Mouse (Mus musculus) kidney, postnatal 0 days (tissue): Measurements from ENCODE around the gene Adamtsl5. TPM values are rescaled to one million over a fixed set of nuclear protein-coding genes. Genes with fewer than 3 reads are reported as not detected.

Experiments
- ATAC-seq: fragments of 200-750 bp; cut with Nextera tagmentation; replicated peaks from 2 replicates; pipeline ENCODE4 v1.8.0; 2017; ENCODE audit warnings: low read depth, moderate number of reproducible peaks, moderate TSS enrichment, moderate library complexity; ENCODE audit not compliant: low FRiP score
- DNase-seq: peaks from one replicate; pipeline ENCODE4 v3.0.0-alpha.2; 2016; ENCODE audit warnings: low spot score
- H3K27ac ChIP-seq: fragments of 300-500 bp; sonication (generic); 2 replicates; pipeline ENCODE4 v1.5.1; 2014; ENCODE audit warnings: mild to moderate bottlenecking
- H3K27me3 ChIP-seq: fragments of 300-500 bp; sonication (generic); 2 replicates; pipeline ENCODE4 v1.6.1; 2014; ENCODE audit warnings: low read length, mixed read lengths; ENCODE audit not compliant: insufficient read depth
- H3K36me3 ChIP-seq: fragments of 300-500 bp; sonication (generic); 2 replicates; pipeline ENCODE4 v1.6.1; 2014; ENCODE audit warnings: low read length, mixed read lengths; ENCODE audit not compliant: insufficient read depth
- H3K4me1 ChIP-seq: fragments of 300-500 bp; sonication (generic); replicated peaks from 2 replicates; pipeline ENCODE4 v1.6.1; 2014; ENCODE audit warnings: antibody characterized with exemption, low read length, mixed read lengths; ENCODE audit not compliant: insufficient read depth
- H3K4me2 ChIP-seq: fragments of 300-500 bp; sonication (generic); 2 replicates; pipeline ENCODE4 v1.6.1; 2014; ENCODE audit warnings: mild to moderate bottlenecking, low read length, moderate library complexity, mixed read lengths
- H3K4me3 ChIP-seq: fragments of 300-500 bp; sonication (generic); replicated peaks from 2 replicates; pipeline ENCODE4 v1.5.1; 2014; ENCODE audit warnings: low read depth, low read length
- H3K9ac ChIP-seq: fragments of 300-500 bp; sonication (generic); 2 replicates; pipeline ENCODE4 v1.6.1; 2014; ENCODE audit warnings: low read depth, low read length
- H3K9me3 ChIP-seq: fragments of 300-500 bp; sonication (generic); replicated peaks from 2 replicates; pipeline ENCODE4 v1.6.1; 2016; ENCODE audit warnings: low read length, inconsistent platforms, mixed read lengths
- CTCF ChIP-seq: IDR thresholded peaks from 2 replicates; pipeline ENCODE4 v1.5.1; 2016; ENCODE audit warnings: antibody characterized with exemption, low read depth, mild to moderate bottlenecking, moderate library complexity
- WGBS: fragments of 180-500 bp; shearing (Covaris S2); extraction: QIAGEN DNeasy Blood & Tissue Kit; methylation state at CpG from one replicate; pipeline ENCODE4 v1.1.7; 2014; 5-methylcytosine and 5-hydroxymethylcytosine counted together
- polyA plus RNA-seq: library from polyadenylated mRNA; unstranded; fragments of >200 nt; fragmentation: Nextera tagmentation; extraction: Ambion mirVana; gene quantifications from 2 replicates; pipeline ENCODE4 v1.2.1, GENCODE M21; 2015

Adamtsl5 gene
- polyA plus RNA-seq, 1 experiment from 2014 or later = 3.0 TPM

DNA sequence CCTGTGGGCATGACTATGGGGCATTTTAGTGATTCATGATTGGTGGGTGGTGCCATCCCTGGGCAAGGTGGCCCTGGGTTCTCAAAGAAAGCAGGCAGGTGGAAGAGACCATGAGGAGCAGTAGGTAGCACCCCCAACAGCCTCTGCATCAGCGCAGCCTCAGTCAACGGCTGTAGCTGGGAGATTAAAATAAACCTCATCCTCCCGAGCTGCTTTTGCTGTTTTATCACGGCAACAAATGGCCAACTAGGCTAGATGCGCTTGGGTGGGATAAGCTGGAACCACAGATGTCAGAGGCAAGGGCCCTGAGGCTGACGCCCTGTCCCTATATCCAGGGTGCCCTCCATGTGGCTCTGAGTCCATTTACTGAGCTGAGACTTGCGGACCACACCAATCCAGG is 36.5 kb upstream of the Adamtsl5 start:
- H3K9me3 ChIP-seq = no peaks in the 10 kb centered on the region
- H3K4me1 ChIP-seq = peaks cover 27% of the 10 kb centered on the region
- H3K27ac ChIP-seq = no peak overlapping the region
- DNase-seq (no peak), ATAC-seq (no peak)
- peak overlapping the region; percentile 93; the same call in 1 of the 2 replicates for H3K9ac ChIP-seq
- peak overlapping the region; percentile 87 for H3K4me3 ChIP-seq
- peaks cover 16% of the 10 kb centered on the region for H3K36me3 ChIP-seq
- TF ChIP-seq CTCF = no peak
- H3K4me2 ChIP-seq = peak overlapping the region; percentile 96
- no peaks in the 10 kb centered on the region for H3K27me3 ChIP-seq
- WGBS = 70% methylated on average over 7 of the region's 7 CpGs

DNA sequence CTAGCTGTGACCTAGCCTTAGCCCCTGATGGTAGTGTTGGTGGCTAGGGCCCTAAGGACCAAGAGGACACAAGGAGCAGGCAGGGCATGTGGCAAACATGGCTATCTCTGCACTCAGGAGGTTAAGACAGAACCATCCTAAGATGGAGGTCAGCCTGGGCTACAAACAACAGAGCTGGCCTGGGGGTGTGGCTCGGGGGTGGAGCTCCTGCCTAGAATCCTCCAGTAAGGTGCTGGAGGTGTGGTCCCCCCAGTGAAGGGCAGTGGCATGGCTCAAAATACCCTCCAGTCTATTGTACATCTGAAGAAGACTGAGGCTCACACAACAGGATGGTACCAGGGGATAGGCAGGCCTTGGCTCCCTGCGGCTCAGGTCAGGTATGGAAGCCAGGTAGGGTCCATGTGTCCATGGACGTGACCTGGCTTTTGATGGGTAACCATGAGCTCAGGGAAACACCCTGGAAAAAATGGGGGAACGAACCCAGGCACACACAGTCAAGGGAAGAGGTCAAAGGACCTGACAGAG is 36.0 kb upstream of the Adamtsl5 start:
- Histone ChIP-seq H3K9ac (no peak overlapping the region), H3K9me3 (no peaks in the 10 kb centered on the region), H3K4me2 (peak overlapping the region; percentile 96), H3K4me3 (no peak overlapping the region), H3K27me3 (no peaks in the 10 kb centered on the region), H3K36me3 (peaks cover 16% of the 10 kb centered on the region), H3K27ac (no peak overlapping the region), H3K4me1 (peaks cover 27% of the 10 kb centered on the region)
- WGBS = 84% methylated on average over 4 of the region's 4 CpGs
- DNase-seq (no peak), ATAC-seq (no peak)
- no peak for TF ChIP-seq CTCF

DNA sequence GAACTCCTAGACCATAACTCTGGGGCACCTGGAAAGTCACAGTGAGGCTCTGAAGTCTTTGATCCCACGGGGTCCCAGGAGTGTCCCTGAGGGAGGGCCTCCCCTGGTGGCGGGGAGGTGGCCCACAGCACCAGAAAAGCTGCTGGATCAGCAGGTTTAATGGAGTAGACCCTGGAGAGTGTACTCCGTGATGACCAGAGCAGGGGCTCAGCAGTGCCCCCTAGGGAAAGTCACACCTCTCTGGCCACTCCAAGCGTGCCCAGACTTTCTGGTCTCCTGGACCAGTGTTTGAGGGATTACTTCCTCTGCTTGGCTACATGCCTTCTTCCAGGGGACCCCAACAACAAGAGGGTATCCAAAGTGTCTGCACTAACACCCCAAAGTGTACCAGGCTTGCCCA is 35.2 kb upstream of the Adamtsl5 start:
- no peak for DNase-seq
- TF ChIP-seq CTCF = peak; percentile 51
- H3K27me3 ChIP-seq = no peaks in the 10 kb centered on the region
- H3K9ac ChIP-seq = no peak overlapping the region
- 52% methylated on average over 4 of the region's 4 CpGs for whole genome bisulfite sequencing
- no peak overlapping the region for H3K27ac ChIP-seq
- peaks cover 26% of the 10 kb centered on the region for H3K4me1 ChIP-seq
- no peak overlapping the region for H3K4me3 ChIP-seq
- no peak for ATAC-seq
- peaks cover 16% of the 10 kb centered on the region for H3K36me3 ChIP-seq
- H3K9me3 ChIP-seq = no peaks in the 10 kb centered on the region
- H3K4me2 ChIP-seq = no peak overlapping the region

DNA sequence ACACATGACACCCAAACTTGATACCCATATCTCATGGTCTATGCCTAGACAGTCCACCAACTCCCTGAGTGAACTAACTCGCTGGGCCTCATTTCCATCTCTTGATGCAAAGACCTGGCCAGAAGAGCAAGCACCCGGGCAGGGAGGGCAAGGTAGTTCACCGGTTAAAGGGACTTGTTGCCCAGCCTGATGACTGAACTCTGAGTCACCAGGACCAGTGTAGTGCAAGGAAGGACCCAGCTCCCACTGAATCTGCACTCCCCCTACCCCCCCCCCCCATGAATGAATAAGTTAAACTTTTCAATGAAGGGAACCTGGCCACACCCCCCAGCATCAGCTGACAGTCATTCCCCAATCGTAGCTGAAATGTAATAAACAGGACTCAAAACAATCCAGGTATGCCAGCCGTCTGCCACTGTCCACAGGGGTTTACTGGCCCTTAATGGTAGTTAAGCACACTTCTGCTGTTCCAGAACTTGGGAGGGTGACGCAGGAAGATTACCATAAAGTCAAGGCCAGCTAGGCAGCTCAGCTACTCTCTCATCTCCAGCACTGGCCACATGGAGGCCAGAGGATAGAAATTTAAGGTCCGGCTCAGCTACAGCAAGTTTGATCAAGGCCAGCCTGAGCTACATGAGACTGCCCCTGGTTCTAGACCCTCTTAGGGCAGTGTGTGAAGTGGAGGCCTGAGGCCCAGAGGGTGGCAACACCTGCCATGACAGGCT is 34.6 kb upstream of the Adamtsl5 start:
- TF ChIP-seq CTCF = no peak
- H3K9ac ChIP-seq = no peak overlapping the region
- 84% methylated on average over 7 of the region's 7 CpGs for WGBS
- H3K27ac ChIP-seq = no peak overlapping the region
- ATAC-seq = no peak
- no peak for DNase-seq
- H3K4me3 ChIP-seq = no peak overlapping the region
- H3K4me1 ChIP-seq = peaks cover 24% of the 10 kb centered on the region
- no peak overlapping the region for H3K4me2 ChIP-seq
- H3K9me3 ChIP-seq = no peaks in the 10 kb centered on the region
- no peaks in the 10 kb centered on the region for H3K27me3 ChIP-seq
- peaks cover 16% of the 10 kb centered on the region for H3K36me3 ChIP-seq

DNA sequence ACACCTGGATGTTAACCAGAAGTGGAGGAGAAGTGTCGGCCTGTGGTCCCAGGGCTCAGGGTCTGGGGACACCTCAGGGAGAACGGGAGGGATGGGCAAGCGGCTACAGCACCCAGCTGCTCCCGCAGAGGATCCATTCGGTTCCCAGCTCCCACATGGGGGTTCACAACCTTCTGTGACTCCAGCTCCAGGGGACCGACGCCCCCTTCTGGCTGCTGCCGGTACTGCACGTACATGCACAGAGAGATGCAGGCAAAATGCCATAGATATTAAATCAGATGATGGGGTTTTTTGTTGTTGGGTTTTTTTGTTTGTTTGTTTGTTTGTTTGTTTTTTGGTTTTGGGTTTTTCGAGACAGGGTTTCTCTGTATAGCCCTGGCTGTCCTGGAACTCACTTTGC is 29.5 kb upstream of the Adamtsl5 start:
- WGBS = 52% methylated on average over 10 of the region's 10 CpGs
- no peak overlapping the region for H3K9ac ChIP-seq
- ATAC-seq (no peak), DNase-seq (no peak)
- no peak overlapping the region for H3K4me3 ChIP-seq
- TF ChIP-seq CTCF = peak; percentile 66
- no peaks in the 10 kb centered on the region for H3K27me3 ChIP-seq
- no peak overlapping the region for H3K27ac ChIP-seq
- peaks cover 16% of the 10 kb centered on the region for H3K36me3 ChIP-seq
- no peak overlapping the region for H3K4me2 ChIP-seq
- no peaks in the 10 kb centered on the region for H3K4me1 ChIP-seq
- H3K9me3 ChIP-seq = no peaks in the 10 kb centered on the region

DNA sequence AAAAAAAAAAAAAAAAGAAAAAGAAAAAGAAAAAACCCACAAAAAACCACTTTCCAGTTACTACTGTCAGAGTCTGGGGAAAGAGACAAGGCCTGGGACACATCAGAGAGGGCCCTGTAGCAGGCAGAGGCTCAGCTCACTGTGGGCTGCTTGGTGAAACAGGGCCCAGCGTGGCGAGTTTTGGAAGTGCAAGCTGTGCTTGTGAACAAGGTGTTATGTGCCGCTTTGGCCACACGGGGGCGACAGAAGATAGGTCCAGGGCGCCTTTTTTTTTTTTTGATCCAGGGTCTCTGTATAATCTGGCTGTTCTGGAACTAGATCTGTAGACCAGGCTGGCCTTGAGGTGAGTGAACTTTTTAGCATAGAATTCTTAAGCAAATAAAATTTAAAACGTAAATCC is 27.9 kb upstream of the Adamtsl5 start:
- WGBS = 2% methylated on average over 7 of the region's 7 CpGs
- ATAC-seq (0 out of 2 replicates have a peak, but pooled peaks have one; percentile 16), DNase-seq (peak; percentile 96)
- H3K4me3 ChIP-seq = no peak overlapping the region
- H3K9me3 ChIP-seq = no peaks in the 10 kb centered on the region
- peak; percentile 97 for TF ChIP-seq CTCF
- no peaks in the 10 kb centered on the region for H3K4me1 ChIP-seq
- no peaks in the 10 kb centered on the region for H3K27me3 ChIP-seq
- peaks cover 4% of the 10 kb centered on the region for H3K36me3 ChIP-seq
- H3K9ac ChIP-seq = no peak overlapping the region
- no peak overlapping the region for H3K4me2 ChIP-seq
- no peak overlapping the region for H3K27ac ChIP-seq
